Mouse (Mus musculus) right cerebral cortex, postnatal 10 days (tissue): ENCODE measurements around the gene Trappc12.

ENCODE experiments used
- DNase-seq, 2 experiments: peaks; one replicate each; pipeline ENCODE4 v3.0.0; 2021; ENCODE audit warnings: low spot score in 2 of 2

Gene Trappc12

DNA sequence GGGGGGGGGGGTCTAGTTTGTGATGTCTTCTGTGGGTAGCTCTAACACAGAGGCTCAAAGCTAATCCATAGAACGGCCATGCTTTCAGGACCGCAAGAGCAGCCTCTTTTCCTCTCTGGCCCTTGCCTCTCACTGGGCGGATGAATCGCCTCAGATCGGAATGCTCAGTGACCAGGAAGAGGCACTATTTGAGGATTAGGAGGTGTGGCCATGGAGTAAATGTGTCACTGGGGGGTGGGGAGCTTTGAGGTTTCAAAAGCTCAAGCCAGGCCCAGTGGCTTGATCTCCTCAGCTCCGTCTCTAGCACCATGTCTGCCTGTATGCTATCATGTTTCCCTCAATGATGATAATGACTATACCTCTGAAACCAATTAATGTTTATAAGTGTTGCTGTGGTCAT is 61.3 kb downstream of the Trappc12 start:
- no peak for DNase-seq

DNA sequence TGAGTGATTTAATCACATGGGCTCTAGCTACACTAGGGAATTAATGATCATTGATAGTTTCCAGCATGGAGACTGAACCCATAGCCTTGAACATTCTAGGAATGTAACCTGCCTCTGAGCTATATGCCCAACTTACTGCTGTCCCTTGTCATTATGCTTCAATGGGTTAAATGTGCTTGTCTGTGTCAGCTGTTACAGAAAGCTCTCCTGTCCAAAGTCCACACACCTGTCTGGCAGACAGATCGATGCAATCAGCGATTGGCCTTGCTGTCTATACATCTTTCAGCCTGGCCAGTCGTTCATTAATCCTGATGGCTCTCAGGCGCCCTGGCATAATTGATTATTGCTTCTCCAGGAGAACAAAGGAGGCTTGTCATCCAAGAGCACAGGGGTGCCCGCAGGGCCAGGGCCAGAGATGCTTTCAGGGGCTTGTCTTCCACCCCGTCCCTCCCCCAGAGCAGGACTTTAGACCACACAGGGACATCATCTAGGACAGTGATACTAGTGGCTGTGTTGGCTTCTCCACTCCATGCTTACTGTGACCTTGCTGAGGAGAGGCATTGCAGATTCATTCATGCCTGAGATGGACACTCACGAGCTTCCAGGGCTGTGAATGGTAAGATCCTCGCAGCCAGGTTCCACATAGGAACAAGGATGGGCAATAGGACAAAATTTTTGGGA is 63.9 kb downstream of the Trappc12 start:
- no peak for DNase-seq

DNA sequence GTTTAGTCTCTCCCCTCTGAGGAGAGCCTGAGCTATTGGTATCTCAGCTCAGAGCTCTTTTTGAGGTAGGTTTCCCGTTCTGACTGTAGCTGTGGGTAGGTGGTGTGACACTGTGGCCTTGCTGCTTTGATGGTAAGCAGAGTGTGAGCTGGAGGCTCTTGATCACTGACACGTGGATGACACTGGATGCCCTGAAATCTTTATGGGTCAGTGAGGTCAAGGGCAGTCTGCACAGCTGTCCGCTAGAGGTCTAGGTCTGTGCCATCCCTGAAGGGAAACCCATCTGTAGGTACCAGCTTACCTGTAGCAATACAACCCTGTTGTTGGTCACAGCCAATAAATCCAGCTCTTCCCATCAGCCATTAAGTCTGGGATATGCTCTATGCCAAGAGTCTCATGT is 64.5 kb downstream of the Trappc12 start:
- no peak for DNase-seq

DNA sequence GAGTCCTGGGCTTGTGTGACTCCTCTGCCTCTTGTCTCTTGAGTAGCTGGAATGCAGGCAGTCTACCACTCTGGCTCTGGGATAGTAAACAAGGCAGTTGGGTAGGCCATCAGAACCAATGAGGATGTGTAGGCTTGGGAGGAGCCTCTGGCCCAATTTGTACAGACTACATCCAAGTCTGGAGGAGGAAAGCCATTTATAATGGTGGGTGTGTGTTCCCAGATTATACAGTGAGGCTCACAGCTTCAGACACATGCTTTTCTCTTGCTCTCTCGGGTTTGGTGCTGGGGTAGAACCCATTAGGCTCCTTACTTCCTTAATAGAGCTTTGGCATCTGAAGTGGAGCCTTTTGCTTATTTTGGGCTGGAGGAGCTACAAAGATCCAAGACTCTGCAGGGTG is 65.6 kb downstream of the Trappc12 start:
- no peak for DNase-seq

DNA sequence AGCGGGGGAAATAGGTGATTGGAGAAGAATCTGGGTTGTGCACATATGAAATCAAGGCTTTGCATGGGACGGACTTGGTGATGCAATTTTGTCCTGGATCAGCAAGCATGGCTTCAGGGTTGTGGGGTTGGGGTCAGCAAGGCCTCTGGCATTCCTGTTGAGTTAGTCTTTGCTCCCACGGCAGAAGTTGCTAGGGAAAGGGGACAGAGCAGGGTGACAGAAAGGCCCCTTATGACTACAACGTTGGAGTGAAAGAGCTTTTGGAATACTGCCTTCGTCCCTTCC is 74.4 kb downstream of the Trappc12 start:
- no peak for DNase-seq

DNA sequence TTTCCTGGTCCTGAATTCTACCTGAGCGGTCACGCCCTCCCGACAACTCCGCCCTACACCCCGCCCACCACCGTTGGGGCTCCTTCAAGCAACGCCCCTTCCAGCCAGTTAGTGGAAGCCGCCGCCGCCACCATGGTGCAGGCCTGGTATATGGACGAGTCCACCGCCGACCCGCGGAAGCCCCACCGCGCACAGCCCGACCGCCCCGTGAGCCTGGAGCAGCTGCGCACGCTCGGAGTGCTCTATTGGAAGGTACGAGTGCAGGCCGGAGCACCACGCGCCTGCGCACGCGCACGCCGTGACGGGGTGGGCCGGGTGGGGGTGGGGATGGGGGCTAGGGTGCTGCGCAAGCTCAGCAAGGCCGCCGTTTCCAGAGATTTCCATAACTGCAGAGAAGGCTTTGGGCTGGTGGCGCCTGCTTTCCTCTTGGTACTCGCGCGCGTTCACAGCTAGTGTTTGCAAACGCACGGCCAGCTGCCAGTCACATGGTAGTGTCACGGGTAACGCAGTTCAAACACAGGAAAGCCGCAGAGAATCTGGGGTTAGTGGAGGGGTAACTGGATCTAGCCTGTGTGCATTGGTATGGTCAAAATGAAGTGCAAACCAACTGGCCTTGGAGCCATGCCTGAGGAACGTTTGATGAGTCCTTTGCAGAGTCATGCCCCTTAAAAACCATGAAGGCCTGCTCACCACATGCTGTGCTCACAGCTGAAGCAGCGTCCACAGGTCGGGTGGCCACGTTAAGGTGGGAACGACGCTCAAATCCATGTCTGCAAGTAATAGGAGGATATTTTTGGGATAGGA is 74.9 kb downstream of the Trappc12 start, which contains the start of gene Adi1:
Gene Adi1, plus strand, starts transcription at position 111 of the 804 bp plus-strand sequence.
- peak; percentile 93 to 94 for DNase-seq

DNA sequence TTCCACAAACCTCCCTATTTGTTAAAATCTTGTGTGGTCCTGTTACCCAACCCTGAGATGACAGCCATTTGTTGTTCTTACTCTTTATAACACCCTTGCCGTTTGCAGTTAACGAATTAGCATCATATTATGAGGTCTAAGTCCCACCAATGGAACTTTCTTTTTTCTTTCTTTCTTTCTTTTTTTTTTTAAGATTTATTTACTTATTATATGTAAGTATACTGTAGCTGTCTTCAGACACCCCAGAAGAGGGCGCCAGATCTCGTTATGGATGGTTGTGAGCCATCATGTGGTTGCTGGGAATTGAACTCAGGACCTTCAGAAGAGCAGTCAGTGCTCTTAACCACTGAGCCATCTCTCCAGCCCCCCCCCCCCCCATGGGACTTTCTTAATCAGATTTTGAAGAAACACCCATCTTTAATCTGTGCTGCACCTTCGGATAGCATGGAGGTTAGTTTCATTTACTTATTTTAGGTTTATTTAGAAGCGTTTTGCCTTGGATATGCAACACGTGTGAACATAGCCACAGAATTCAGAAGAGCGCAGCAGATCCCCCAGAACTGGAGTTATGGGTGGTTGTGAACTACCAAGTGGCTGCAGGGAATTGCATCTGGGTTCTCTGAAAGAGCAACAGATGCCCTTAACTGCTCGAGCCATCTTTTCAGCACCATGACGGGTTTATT is 76.1 kb downstream of the Trappc12 start:
- DNase-seq = no peak

DNA sequence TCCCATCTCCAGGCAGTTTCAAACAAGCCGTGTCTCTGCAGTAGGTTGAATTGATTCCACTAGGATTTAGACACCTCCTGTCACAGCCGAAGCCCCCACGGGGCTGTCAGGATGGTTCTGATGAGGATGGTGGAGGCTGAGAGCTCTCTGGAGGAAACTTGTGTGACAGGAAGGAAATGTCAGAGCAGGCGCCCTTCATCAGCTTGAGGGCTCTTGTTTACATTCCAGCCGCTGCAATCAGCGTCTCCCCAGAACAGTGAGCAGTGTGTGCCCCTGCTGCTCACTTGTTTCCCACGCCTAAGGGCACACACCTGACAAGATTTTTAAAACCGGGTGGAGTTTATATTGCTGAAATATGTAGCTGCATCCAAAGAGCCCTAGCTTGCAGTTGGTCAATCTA is 83.0 kb downstream of the Trappc12 start:
- no peak for DNase-seq

DNA sequence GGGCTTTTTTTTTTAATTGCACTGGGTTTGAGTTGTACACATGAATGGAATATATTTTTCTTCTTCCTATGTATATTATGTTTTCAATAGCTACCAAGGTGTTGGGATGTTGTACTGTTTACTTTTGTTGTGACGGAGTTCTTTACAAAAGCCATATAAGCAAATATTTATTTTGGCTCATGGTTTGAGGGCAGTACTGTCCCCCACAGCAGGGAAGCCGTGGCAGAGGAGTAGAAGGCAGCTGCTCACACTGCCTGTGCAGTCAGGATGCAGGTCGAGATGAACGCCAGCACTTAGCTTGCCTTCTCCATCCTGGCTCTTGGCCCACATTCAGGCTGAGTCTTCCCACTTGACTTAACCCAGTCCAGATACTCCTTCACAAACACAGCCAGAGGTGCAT is 83.5 kb downstream of the Trappc12 start:
- no peak for DNase-seq

DNA sequence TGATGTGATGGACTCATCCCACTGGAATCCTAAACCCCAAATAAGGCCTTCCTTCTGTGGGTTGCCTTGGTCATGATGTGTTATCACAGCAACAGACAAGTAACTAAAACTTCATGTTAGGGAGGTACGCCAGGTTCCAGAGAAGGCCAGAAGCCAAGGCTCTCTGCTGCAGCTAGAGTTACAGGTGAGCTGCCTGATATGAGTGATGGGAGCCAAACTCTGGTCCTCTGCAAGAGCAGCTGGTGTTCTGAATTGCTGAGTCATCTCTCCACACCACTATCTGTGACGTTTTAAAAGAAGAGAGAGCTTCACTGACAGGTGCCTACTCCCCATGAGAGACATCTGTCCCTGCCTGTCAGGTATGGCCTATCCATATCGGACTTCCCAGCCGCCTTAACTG is 87.6 kb downstream of the Trappc12 start:
- DNase-seq = no peak

DNA sequence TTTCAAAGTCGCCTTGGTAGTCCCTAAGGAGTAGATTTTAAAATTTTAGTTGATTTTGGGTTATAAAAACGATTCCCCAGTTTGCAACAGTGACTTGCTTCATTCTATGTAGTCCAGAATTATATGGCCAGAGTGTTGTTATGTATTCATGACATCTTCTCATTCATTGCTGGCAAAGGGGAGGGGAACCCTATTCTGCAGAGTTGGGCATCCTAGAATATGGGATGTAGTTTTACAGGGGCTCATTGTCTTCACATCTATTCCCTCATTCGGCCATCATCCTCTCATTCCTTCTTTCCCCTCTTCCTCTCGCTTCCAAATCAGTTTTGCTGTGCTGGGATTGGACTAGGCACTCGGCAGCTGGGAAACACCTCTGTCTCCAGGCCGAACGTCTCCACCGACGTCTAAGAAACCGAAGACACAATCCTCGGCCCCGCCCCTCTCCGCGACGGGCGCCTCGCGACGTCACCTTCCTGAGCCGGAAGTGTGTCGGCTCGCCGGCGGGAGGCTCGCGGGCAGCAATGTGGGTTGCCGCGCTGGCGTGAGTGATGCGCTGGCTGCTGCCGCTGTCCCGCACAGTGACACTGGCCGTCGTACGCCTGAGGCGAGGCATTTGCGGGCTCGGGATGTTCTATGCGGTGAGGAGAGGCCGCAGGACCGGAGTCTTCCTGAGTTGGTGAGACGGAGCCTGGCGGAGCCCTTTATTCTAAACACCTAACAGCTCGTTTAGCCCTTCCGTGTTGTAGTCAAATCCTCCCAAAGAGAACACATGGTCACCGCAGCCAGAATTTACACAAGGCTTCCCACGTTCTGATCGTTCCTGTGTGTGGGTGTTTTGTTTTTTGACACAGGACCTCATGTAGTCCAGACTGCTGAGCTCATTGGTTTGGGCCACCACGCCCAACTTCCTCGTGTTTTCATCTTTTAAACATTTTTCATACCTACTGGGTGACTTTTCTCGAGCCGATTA is 100.8 kb downstream of the Trappc12 start, which contains the start of gene Rnaseh1:
Gene Rnaseh1, plus strand, starts transcription at position 462 of the 970 bp plus-strand sequence.
- DNase-seq = peak; percentile 94 to 96
